Mouse (Mus musculus) T-helper 1 cell (primary cell): ENCODE data around the gene Pradc1.

ENCODE experiments used
- in situ Hi-C: fragments of 300-600 bp; cut with MboI, MseI; formaldehyde crosslinking; loops from one replicate; pipeline ENCODE4 v1.15.1; 2025; ENCODE audit warnings: high pct_unique_total_duplicates

Pradc1 gene

GRCm38 (mm10) chr6:85451664-85452410 lies at the start of gene Pradc1:
Gene Pradc1, minus strand, starts transcription at chr6:85451970.
- in situ Hi-C loops, result loop anchor here (10.0 kb wide), 1 partner anchor 513 kb away; the partner anchor contains the start of gene Dusp11

GRCm38 (mm10) chr6:85500416-85500815 lies 48.6 kb upstream of the Pradc1 start:
- in situ Hi-C loops, result no loop called here

GRCm38 (mm10) chr6:85498147-85498546 lies 46.4 kb upstream of the Pradc1 start:
- in situ Hi-C loops, result no loop called here

GRCm38 (mm10) chr6:85496976-85497375 lies 45.2 kb upstream of the Pradc1 start:
- in situ Hi-C loops, result no loop called here

GRCm38 (mm10) chr6:85491606-85492005 lies 39.8 kb upstream of the Pradc1 start:
- in situ Hi-C loops, result no loop called here

- in situ Hi-C loops, result no loop called here
These were observed 38.5 kb upstream of the Pradc1 start for GRCm38 (mm10) chr6:85490252-85490651.

GRCm38 (mm10) chr6:85489717-85490116 lies 37.9 kb upstream of the Pradc1 start:
- in situ Hi-C loops, result no loop called here

- in situ Hi-C loops, result no loop called here
These were observed 36.7 kb upstream of the Pradc1 start for GRCm38 (mm10) chr6:85488510-85488909.

- in situ Hi-C loops, result no loop called here
These were observed 34.0 kb upstream of the Pradc1 start for GRCm38 (mm10) chr6:85485738-85486137.

- in situ Hi-C loops, result no loop called here
These were observed 32.3 kb upstream of the Pradc1 start for GRCm38 (mm10) chr6:85483843-85484721.

- in situ Hi-C loops, result no loop called here
These were observed 28.9 kb upstream of the Pradc1 start for GRCm38 (mm10) chr6:85480685-85481084.

- in situ Hi-C loops, result no loop called here
These were observed 28.2 kb upstream of the Pradc1 start for GRCm38 (mm10) chr6:85479979-85480378.

GRCm38 (mm10) chr6:85478416-85478815 lies 26.6 kb upstream of the Pradc1 start:
- in situ Hi-C loops, result no loop called here

- in situ Hi-C loops, result no loop called here
These were observed 25.7 kb upstream of the Pradc1 start for GRCm38 (mm10) chr6:85477366-85477917.

GRCm38 (mm10) chr6:85475581-85475980 lies 23.8 kb upstream of the Pradc1 start:
- in situ Hi-C loops, result no loop called here

GRCm38 (mm10) chr6:85472542-85472941 lies 20.8 kb upstream of the Pradc1 start:
- in situ Hi-C loops, result no loop called here

- in situ Hi-C loops, result no loop called here
These were observed 20.2 kb upstream of the Pradc1 start for GRCm38 (mm10) chr6:85471962-85472361.

GRCm38 (mm10) chr6:85469660-85470430 lies 18.1 kb upstream of the Pradc1 start:
- in situ Hi-C loops, result no loop called here

- in situ Hi-C loops, result no loop called here
These were observed 13.6 kb upstream of the Pradc1 start for GRCm38 (mm10) chr6:85465381-85465780.

GRCm38 (mm10) chr6:85459621-85460020 lies 7.9 kb upstream of the Pradc1 start:
- in situ Hi-C loops, result loop anchor here (10.0 kb wide), 1 partner anchor 505 kb away; the partner anchor contains the start of gene Dusp11

- in situ Hi-C loops, result loop anchor here (10.0 kb wide), 1 partner anchor 512 kb away; the partner anchor contains the start of gene Dusp11
These were observed 1.0 kb upstream of the Pradc1 start for GRCm38 (mm10) chr6:85452816-85453215.

- in situ Hi-C loops, result loop anchor here (10.0 kb wide), 1 partner anchor 512 kb away; the partner anchor contains the start of gene Dusp11
These were observed 568 bp upstream of the Pradc1 start for GRCm38 (mm10) chr6:85452411-85452665.
